12 mouse cellular contexts compared by ENCODE assay signal in the genomic region with DNA sequence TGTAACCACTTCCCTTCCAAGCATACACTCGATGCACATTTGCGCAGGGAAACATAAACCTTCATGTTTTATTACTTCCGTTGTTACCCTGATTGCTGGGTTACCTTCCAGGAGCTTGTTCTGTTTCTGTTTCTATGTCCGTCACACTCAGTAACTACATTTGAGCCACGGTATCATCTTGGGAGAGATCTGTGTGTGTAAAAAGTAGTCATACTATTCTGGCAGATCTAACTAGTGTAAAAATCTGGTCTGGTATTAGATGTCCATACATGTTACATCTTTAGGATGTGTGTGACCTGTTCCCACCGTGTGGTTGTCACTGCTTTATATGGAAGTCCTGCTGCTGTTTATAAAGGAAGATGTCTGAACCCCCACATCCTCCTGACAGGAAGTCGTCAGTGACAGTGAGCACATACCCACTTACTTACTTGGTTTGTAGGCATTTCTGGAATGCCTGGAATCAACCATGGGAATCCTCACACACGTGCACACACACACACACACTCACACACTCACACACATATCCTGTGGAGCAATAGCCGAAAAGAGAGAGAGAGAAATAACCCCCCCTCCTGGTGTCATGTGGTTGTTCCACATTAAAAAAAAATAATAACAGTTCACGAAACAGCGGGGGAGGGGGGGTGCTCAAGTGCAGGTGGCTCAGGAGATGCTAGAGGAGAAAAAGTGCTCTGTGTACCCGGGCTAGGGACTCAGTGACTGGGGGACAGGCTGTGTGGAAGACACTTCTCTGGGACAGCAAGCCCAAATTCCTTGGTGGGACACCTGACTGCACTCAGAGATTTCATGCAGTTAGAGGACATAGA.
DNase-seq lines count a peak whose midpoint lies in the region; ATAC-seq and TF ChIP-seq lines count a peak whose summit lies in the region.
"Had no signal": no experiment of that assay in that cellular context is flagged by ENCODE, and none has a peak within 500 bp of the region (broad histone marks: within the 10 kb centered on the region; RNA-seq: fewer than 3 reads in every experiment).

No protein-coding gene starts in this region.

- H3K4me3 ChIP-seq in midbrain, embryonic 15.5 days: no peak overlapping the region
- H3K4me3 ChIP-seq: embryonic facial prominence, embryonic 12.5 days had no signal

- WGBS in midbrain, embryonic 15.5 days: 79% methylated on average over 12 of the region's 12 CpGs

- H3K4me1 ChIP-seq in midbrain, embryonic 15.5 days: peaks cover 4% of the 10 kb centered on the region; the same call in 1 of the 2 replicates

- TF ChIP-seq CTCF in Patski (IDR thresholded peaks at IDR 0.05): peak; percentile 41

- CTCF ChIA-PET in Patski (lab: Charles Lee): interaction anchor here (0.7 to 2.9 kb wide), 5 partner anchors 10 to 83 kb away, joined by 3 to 10 read pairs (median 4); no protein-coding TSS in a partner anchor

- in situ Hi-C loops in Patski (cut with MboI; ENCODE audit: low pct_unique_long_range_greater_than_20kb): no loop called here

- no peak overlapping the region for H3K9ac ChIP-seq in midbrain, embryonic 15.5 days
- H3K9ac ChIP-seq: embryonic facial prominence, embryonic 12.5 days had no signal

- no peaks in the 10 kb centered on the region for H3K9me3 ChIP-seq in midbrain, embryonic 15.5 days
- H3K9me3 ChIP-seq: embryonic facial prominence, embryonic 12.5 days had no signal

- H3K27ac ChIP-seq in midbrain, embryonic 15.5 days: no peak overlapping the region
- H3K27ac ChIP-seq: embryonic facial prominence, embryonic 12.5 days had no signal

- POLR2A ChIA-PET in Patski (lab: Charles Lee): interaction anchor here (1.2 kb wide), 1 partner anchor 26 kb away, joined by 4 read pairs; no protein-coding TSS in a partner anchor

- H3K36me3 ChIP-seq in midbrain, embryonic 15.5 days (replicated peaks): no peaks in the 10 kb centered on the region; the same call in 1 of the 2 replicates

- peak; percentile 22 for DNase-seq in kidney, adult 9 months
- DNase-seq in kidney, adult 11 months: no peak
- peak; percentile 79 for DNase-seq in CD4-positive helper T cell, adult 2 months (ENCODE audit: low read depth, low spot score)
- no peak for DNase-seq in Patski (ENCODE audit: low read depth, low spot score)
- peak; percentile 42 to 53 for DNase-seq in natural killer cell, adult 2 months (ENCODE audit: low spot score in 2 of 2)
- DNase-seq in cerebellum, postnatal 4 days (ENCODE audit: low spot score in 2 of 2): no peak
- DNase-seq in left cerebral cortex, adult 18-20 months (ENCODE audit: low spot score in 2 of 2): no peak
- DNase-seq: adrenal gland, postnatal 25 days; cerebellum, adult 2 months; lung, postnatal 10 days had no signal

- no peaks in the 10 kb centered on the region for H3K27me3 ChIP-seq in Patski
- H3K27me3 ChIP-seq in midbrain, embryonic 15.5 days (replicated peaks): no peaks in the 10 kb centered on the region
- H3K27me3 ChIP-seq: embryonic facial prominence, embryonic 12.5 days had no signal

- peak; percentile 55 for ATAC-seq in Patski
- ATAC-seq in midbrain, embryonic 15.5 days (replicated peaks): no peak

- no peak overlapping the region for H3K4me2 ChIP-seq in midbrain, embryonic 15.5 days
- H3K4me2 ChIP-seq: embryonic facial prominence, embryonic 12.5 days had no signal

Comparison
In these comparisons a context has a peak if more than half of its experiments do, and no peak if none do; other contexts are left out.
1. DNase-seq: peak in kidney, adult 9 months (single experiment), CD4-positive helper T cell, adult 2 months (single experiment) and natural killer cell, adult 2 months (2 of 2); none in kidney, adult 11 months (single experiment), Patski (single experiment), cerebellum, postnatal 4 days (0 of 2) and left cerebral cortex, adult 18-20 months (0 of 2).